Mouse (Mus musculus): ENCODE measurements around the gene Tnfaip8l1. TPM values are rescaled to one million over a fixed set of nuclear protein-coding genes. Genes with fewer than 3 reads are reported as not detected.

Tnfaip8l1 gene
- polyA plus RNA-seq, 1 experiment from 2014 or later, result 11.7 TPM

DNA sequence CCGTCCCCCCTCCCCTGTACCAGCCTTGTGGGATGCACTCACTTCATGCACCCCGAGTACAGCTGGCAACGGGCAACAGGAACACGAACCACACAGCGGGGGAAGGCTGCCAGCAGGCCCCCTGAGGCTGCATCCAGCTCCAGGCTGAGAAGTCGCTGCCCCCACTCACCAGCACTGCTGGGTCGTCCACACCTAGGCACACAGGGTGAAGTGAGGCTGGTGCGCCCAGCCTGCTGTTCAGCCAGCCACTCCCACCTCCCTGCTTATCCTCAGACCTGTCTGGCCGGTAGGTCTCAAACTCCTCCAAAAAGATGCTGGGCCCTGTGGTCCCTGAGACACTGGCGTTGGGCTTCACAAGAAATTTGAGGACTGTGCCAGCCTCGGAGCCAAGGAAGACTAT lies 36.1 kb upstream of the Tnfaip8l1 start:
- WGBS, result 65% methylated on average over 11 of the region's 11 CpGs
- peaks cover 23% of the 10 kb centered on the region for H3K9me3 ChIP-seq
- peaks cover 11% of the 10 kb centered on the region for H3K4me1 ChIP-seq
- H3K27me3 ChIP-seq (replicated peaks; ENCODE audit: low read depth, poor library complexity, severe bottlenecking), result peaks cover 55% of the 10 kb centered on the region
- H3K36me3 ChIP-seq (replicated peaks), result peaks cover 10% of the 10 kb centered on the region
- DNase-seq (ENCODE audit: low spot score), result no peak
- H3K27ac ChIP-seq (replicated peaks), result no peak overlapping the region
- H3K4me3 ChIP-seq, result no peak overlapping the region

DNA sequence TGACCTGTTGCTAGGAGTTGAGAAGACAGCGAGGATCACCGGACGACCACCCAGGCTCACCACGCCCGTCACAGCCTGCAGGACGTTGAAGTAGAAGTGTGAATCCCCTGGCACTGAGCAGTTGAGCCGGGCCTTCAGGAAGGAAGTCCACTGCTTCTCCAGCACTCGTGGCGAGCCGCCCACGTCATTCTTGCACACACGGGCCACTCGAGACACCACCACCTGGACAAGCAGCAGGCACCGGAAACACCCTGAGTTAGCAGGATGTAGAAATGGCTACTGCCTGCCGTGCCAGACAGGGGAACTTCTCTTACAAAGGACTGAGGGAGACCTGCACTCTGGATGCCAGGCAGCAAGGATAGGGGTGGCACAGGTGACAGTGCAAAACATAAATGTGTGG lies 34.0 kb upstream of the Tnfaip8l1 start:
- DNase-seq (ENCODE audit: low spot score), result no peak
- H3K9me3 ChIP-seq, result peaks cover 12% of the 10 kb centered on the region; the same call in 1 of the 2 replicates
- no peak overlapping the region for H3K4me3 ChIP-seq
- WGBS, result 88% methylated on average over 15 of the region's 15 CpGs
- peaks cover 11% of the 10 kb centered on the region for H3K36me3 ChIP-seq (replicated peaks)
- H3K27me3 ChIP-seq (replicated peaks; ENCODE audit: low read depth, poor library complexity, severe bottlenecking), result peaks cover 35% of the 10 kb centered on the region
- peaks cover 15% of the 10 kb centered on the region for H3K4me1 ChIP-seq
- no peak overlapping the region for H3K27ac ChIP-seq (replicated peaks)

DNA sequence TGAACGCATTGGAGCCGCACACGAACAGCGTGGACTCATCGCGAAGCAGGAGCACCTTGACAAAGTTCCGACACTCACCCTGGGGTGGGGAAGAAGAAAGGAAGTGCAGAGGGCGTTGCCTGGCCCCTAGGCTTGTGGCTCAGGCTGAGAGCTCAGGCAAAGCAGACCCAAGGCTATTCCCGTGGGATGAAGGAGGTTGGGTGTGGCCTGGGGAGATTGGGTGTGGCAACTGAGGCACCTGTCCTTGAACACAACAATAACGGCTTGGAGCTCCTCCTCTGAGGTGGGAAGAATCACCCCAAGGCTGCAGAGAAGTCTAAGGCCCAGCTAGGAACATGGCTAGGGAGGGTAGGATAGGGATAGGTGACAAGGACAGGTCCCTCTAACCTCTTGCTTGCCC lies 31.1 kb upstream of the Tnfaip8l1 start:
- H3K4me3 ChIP-seq, result no peak overlapping the region
- H3K9me3 ChIP-seq, result peaks cover 11% of the 10 kb centered on the region; the same call in 1 of the 2 replicates
- no peak overlapping the region for H3K27ac ChIP-seq (replicated peaks)
- WGBS, result 92% methylated on average over 10 of the region's 10 CpGs
- H3K27me3 ChIP-seq (replicated peaks; ENCODE audit: low read depth, poor library complexity, severe bottlenecking), result peaks cover 21% of the 10 kb centered on the region
- H3K4me1 ChIP-seq, result peaks cover 33% of the 10 kb centered on the region
- peaks cover 11% of the 10 kb centered on the region for H3K36me3 ChIP-seq (replicated peaks)
- DNase-seq (ENCODE audit: low spot score), result no peak

DNA sequence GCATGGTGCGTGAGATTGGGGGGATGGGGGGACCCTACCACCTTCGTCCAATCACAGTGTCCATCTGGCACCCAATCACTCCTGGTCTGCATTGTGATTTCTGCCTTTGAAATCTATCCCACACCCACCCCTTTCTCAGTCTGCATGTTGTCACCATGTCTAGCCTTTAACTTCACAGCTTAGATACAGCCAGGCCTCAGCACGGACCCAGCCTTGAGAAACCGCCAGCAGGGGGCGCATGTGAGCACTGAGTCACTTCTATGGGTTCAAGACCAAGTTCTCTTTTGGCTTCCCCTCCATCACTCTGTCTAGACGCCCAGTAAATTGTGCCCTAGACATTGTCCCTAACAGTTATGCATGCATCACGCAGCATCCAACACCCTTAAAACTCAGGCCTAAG lies 30.5 kb upstream of the Tnfaip8l1 start:
- Histone ChIP-seq H3K4me1 (peaks cover 33% of the 10 kb centered on the region), H3K27me3 (replicated peaks; ENCODE audit: low read depth, poor library complexity, severe bottlenecking) (peaks cover 23% of the 10 kb centered on the region), H3K9me3 (peaks cover 11% of the 10 kb centered on the region; the same call in 1 of the 2 replicates), H3K27ac (replicated peaks) (no peak overlapping the region), H3K4me3 (no peak overlapping the region), H3K36me3 (replicated peaks) (peaks cover 11% of the 10 kb centered on the region)
- peak; percentile 70 for DNase-seq (ENCODE audit: low spot score)
- WGBS, result 43% methylated on average over 7 of the region's 7 CpGs

DNA sequence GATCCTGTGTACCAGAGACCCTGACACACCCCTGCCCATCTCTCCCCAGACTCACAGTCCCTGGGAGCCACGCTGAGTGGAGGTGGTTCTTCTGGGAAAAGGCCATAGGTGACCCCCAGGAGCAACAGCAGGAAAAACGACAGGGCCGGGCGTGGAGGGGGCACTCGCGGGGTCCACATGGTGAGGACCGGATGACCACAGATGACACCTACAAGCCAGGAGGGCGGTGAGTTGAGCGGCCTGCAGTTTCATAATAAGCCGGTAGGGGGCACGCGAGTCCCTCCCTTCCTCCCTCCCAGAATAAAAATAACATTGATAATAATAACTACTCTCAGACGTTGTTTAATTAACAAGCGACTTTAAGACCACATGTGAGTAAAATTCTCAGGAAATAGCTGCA lies 29.6 kb upstream of the Tnfaip8l1 start:
- 5% methylated on average over 14 of the region's 14 CpGs for WGBS
- H3K27ac ChIP-seq (replicated peaks), result no peak overlapping the region
- H3K4me1 ChIP-seq, result peaks cover 39% of the 10 kb centered on the region
- H3K9me3 ChIP-seq, result peaks cover 11% of the 10 kb centered on the region; the same call in 1 of the 2 replicates
- H3K4me3 ChIP-seq, result no peak overlapping the region
- peak; percentile 72 for DNase-seq (ENCODE audit: low spot score)
- peaks cover 32% of the 10 kb centered on the region for H3K27me3 ChIP-seq (replicated peaks; ENCODE audit: low read depth, poor library complexity, severe bottlenecking)
- peaks cover 11% of the 10 kb centered on the region for H3K36me3 ChIP-seq (replicated peaks)

DNA sequence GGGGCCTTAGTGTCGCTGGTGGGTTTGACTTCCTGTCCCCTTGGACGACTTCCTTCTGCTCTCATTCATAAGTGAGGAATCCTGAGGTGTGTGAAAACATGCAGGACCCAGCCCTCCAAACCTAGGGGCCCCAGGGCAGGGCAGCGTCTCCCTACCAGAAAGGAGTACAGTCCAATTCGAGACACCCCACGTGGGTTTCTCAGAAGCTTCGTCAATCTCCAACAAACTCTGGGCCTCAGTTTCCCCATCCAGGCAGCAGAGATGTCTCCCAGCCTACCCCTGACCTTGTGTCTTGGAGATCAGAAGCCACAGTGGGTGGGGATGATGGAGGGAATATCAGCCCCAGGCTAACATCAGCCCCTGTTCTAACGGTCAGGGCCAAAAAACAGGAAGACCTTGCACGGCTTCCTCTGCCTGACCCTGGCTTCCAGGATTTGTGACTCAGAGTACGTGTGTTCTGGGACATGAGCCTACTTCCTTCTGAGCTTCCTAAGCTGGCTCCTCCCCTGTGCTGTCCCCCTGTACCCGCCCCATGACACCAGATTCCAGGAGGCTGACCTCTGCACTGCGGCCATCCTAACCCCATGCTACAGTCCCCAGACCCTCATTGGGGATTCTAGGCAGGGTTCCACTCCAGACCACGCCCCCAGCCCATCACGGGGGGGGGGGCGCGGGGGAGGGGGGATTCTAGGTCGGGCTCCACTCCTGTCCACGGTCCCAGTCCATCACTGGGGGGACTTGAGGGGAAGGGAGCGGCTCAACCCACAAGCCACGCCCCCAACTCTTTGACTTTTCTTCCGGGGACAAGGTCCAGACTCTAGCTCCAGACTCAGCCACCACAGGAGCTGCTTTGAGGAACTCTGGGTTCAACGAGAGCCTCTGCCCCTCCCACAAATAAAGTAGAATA lies 28.6 kb upstream of the Tnfaip8l1 start:
- peaks cover 39% of the 10 kb centered on the region for H3K27me3 ChIP-seq (replicated peaks; ENCODE audit: low read depth, poor library complexity, severe bottlenecking)
- peak; percentile 63 for DNase-seq (ENCODE audit: low spot score)
- H3K4me1 ChIP-seq, result peaks cover 48% of the 10 kb centered on the region
- H3K9me3 ChIP-seq, result peaks cover 11% of the 10 kb centered on the region; the same call in 1 of the 2 replicates
- peak overlapping the region; percentile 54 for H3K4me3 ChIP-seq
- WGBS, result 14% methylated on average over 21 of the region's 21 CpGs
- peaks cover 11% of the 10 kb centered on the region for H3K36me3 ChIP-seq (replicated peaks)
- peak overlapping the region; percentile 55; the same call in 1 of the 2 replicates for H3K27ac ChIP-seq (replicated peaks)

DNA sequence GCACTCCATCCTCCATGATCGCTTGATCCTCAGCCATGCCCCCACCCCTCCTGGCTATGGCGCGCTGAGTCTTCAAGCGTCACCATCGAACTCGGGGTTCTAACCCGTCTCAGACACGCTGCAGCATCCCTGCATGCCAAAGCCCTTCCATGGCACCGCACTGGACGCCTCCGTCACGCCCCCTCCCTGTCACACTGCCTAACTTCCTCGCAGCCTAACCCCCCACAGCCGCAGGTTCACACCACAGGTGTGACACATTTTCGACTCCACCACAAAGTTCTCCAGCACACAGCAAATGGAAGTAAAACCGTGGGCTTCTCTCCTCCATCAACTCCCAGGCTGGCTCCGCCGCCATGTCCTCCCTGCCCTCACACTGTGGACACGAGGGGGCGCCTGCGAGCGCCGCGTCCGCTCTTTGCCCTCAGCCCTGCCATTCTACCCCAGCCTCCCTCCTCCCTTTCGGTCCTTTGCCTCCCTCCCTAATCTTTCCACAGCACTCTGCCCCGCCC lies 27.8 kb upstream of the Tnfaip8l1 start:
- H3K4me1 ChIP-seq, result peaks cover 53% of the 10 kb centered on the region
- H3K4me3 ChIP-seq, result peak overlapping the region; percentile 54
- WGBS, result 2% methylated on average over 27 of the region's 27 CpGs
- H3K27me3 ChIP-seq (replicated peaks; ENCODE audit: low read depth, poor library complexity, severe bottlenecking), result peaks cover 47% of the 10 kb centered on the region
- H3K36me3 ChIP-seq (replicated peaks), result peaks cover 7% of the 10 kb centered on the region
- peaks cover 11% of the 10 kb centered on the region; the same call in 1 of the 2 replicates for H3K9me3 ChIP-seq
- H3K27ac ChIP-seq (replicated peaks), result peak overlapping the region; percentile 55; the same call in 1 of the 2 replicates
- DNase-seq (ENCODE audit: low spot score), result peak; percentile 77

DNA sequence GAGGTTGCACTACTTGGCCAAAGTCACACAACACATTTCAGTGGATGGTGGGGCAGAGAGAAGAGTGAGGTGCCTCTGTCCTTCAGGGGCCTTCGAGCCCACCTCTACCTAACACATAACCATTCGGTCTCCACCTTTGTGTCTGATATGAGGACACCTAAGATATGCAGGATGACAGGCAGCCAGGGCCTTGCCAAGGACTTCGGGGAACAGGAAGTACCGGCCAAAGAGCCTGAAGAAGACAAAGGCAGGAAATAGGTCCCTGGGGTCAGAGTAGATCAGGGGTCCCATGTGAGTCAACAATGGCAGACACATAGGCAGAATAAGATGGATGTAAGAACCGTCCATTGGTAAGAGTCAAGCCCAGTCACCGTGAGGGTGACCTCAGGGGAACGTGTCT lies 25.7 kb upstream of the Tnfaip8l1 start:
- Histone ChIP-seq H3K4me3 (no peak overlapping the region), H3K36me3 (replicated peaks) (no peaks in the 10 kb centered on the region), H3K9me3 (no peaks in the 10 kb centered on the region; the same call in 1 of the 2 replicates), H3K4me1 (peaks cover 71% of the 10 kb centered on the region), H3K27ac (replicated peaks) (no peak overlapping the region), H3K27me3 (replicated peaks; ENCODE audit: low read depth, poor library complexity, severe bottlenecking) (peaks cover 67% of the 10 kb centered on the region)
- no peak for DNase-seq (ENCODE audit: low spot score)
- WGBS, result 87% methylated on average over 7 of the region's 7 CpGs

DNA sequence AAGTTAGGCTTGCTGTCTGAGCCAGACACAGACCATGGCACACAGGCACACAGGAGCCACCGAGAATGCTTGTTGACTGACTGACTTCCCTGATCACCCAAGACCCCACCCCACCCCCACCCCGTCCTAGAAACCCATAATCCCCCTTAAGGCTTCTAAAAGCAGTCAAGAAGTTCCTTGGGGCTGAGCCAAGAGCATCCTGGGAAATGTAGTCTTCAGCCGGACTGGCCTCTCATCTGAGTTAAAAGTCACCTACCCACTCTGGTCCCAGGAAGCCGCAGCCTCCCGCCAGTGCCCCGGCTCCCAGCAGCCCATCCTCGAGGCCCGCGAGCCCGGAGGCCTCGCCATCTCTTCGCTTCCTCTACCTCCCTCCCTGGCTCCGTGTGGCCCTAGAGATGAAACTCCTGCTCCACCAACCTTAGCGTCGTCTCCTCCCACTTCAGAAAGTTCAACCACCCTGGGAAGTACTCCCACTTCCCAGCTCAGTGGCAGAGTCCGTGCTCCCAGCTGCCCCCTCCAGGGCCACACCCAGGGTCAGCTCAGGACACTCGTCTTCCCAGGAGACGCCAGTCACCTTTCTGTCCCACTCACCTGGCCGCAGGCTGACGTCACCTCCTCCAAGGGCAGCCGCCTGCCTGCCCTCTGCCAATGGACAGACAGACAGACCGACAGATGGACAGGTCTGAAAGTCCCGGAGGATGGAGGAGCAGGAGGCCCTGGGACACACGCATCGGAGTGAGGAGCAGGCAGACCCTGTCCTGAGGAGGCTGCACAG lies 24.3 kb upstream of the Tnfaip8l1 start:
- Histone ChIP-seq H3K4me1 (peaks cover 82% of the 10 kb centered on the region), H3K9me3 (no peaks in the 10 kb centered on the region), H3K27me3 (replicated peaks; ENCODE audit: low read depth, poor library complexity, severe bottlenecking) (peaks cover 82% of the 10 kb centered on the region), H3K36me3 (replicated peaks) (no peaks in the 10 kb centered on the region), H3K27ac (replicated peaks) (no peak overlapping the region; the same call in 1 of the 2 replicates), H3K4me3 (peak overlapping the region; percentile 83)
- WGBS, result 13% methylated on average over 25 of the region's 25 CpGs
- DNase-seq (ENCODE audit: low spot score), result no peak

DNA sequence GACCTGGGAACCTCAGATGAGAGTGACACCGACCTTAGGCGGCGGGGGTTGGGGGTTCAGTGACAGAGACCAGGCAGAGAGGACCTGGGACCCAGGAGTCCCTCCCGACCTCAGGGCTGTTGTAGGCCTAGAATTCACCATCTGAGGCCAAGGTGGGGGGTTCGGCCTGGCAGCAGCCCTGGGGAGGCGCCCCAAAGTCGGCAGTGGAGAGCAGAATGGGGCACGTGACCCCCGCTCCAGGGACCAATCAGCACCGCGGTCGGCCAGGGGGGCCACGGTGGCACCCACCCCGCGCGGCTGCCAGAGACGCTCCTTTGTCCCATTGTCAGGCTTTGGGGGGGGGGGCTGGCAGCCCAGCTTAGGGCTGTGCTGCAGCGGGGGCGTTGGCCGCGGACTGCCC lies 22.9 kb upstream of the Tnfaip8l1 start:
- peak overlapping the region; percentile 83 for H3K4me3 ChIP-seq
- peak overlapping the region; percentile 69; the same call in 1 of the 2 replicates for H3K27ac ChIP-seq (replicated peaks)
- WGBS, result 5% methylated on average over 21 of the region's 21 CpGs
- peaks cover 69% of the 10 kb centered on the region for H3K4me1 ChIP-seq
- no peaks in the 10 kb centered on the region for H3K36me3 ChIP-seq (replicated peaks)
- no peak for DNase-seq (ENCODE audit: low spot score)
- H3K9me3 ChIP-seq, result no peaks in the 10 kb centered on the region
- H3K27me3 ChIP-seq (replicated peaks; ENCODE audit: low read depth, poor library complexity, severe bottlenecking), result peaks cover 95% of the 10 kb centered on the region

DNA sequence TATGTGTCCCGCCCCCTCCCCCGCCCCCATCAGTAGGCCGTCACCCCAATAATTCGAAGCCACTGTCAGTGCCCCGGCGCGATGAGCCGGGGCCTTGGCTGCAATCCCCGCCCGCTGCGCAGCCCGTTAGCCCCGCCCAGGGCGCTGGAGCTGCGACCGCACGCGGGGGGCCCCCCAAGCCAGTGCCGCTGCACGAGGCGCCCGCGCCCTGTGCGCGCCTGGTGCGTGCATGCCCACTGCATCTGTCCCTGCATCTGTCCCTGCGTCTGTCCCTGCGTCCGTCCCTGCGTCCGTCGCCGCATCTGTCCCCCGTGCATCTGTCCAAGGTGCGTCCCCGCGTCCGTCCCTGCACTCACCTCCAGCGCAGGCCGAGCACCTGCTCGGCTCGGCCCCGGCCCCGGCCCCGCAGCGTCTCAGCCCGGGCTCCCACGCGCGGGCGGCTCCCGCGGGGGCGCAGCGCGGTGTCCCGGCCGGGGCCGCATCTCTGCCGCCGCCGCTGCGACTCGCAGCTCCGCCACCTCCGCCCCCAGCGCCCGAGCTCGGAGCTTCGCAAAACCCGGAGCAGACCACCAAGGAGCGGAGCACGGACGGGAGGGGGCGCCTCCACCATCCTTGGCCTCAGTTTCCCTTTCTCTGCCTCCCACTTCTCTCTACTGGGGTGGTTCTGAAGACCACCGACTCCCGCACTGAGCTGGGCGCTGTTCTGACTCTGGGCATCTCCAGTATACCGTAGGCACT lies 22.2 kb upstream of the Tnfaip8l1 start, which contains the start of gene Sema6b:
Sema6b (minus strand) TSS at position 486 of the 738 bp plus-strand sequence.
- Histone ChIP-seq H3K27ac (replicated peaks) (peak within 1 kb of the TSS; percentile 69), H3K36me3 (replicated peaks) (no peaks in the 10 kb centered on the region), H3K27me3 (replicated peaks; ENCODE audit: low read depth, poor library complexity, severe bottlenecking) (peaks cover 99% of the 10 kb centered on the region), H3K4me1 (peaks cover 62% of the 10 kb centered on the region), H3K4me3 (peak within 1 kb of the TSS; percentile 83), H3K9me3 (no peaks in the 10 kb centered on the region)
- under 1% methylated on average over 79 of the region's 79 CpGs for WGBS
- peak; percentile 83 for DNase-seq (ENCODE audit: low spot score)
